Mouse (Mus musculus) cortical plate, adult 2 months (tissue): ENCODE measurements around the gene Tmsb15b2. TPM values are rescaled to one million over a fixed set of nuclear protein-coding genes. Genes with fewer than 3 reads are reported as not detected.
"Not testable (repeated sequence)": the region's sequence is repeated elsewhere in the genome, so short reads cannot be mapped to it uniquely, and the experiment has no call there.

Source experiments
- H3K27ac ChIP-seq: fragments of 200-500 bp; 2 replicates; pipeline ENCODE4 v1.5.1; 2012; ENCODE audit warnings: low read length, control low read depth, inconsistent platforms; ENCODE audit not compliant: insufficient read depth
- H3K4me1 ChIP-seq: fragments of 200-500 bp; 2 replicates; pipeline ENCODE4 v1.6.1; 2011; ENCODE audit warnings: low read length; ENCODE audit not compliant: control insufficient read depth, insufficient read depth
- H3K4me3 ChIP-seq: fragments of 200-500 bp; 2 replicates; pipeline ENCODE4 v1.5.1; 2011; ENCODE audit warnings: mild to moderate bottlenecking, low read length, control low read depth; ENCODE audit not compliant: insufficient read depth
- CTCF ChIP-seq: fragments of 200-500 bp; IDR thresholded peaks from 2 replicates; pipeline ENCODE4 v1.5.1; 2011; ENCODE audit warnings: mild to moderate bottlenecking, control low read depth, low read length; ENCODE audit not compliant: insufficient read depth; ENCODE audit errors: extremely low read depth
- POLR2A ChIP-seq: fragments of 200-500 bp; IDR thresholded peaks from 2 replicates; pipeline ENCODE4 v1.6.1; 2011; ENCODE audit warnings: mild to moderate bottlenecking, low read length, control low read depth; ENCODE audit not compliant: insufficient read depth; ENCODE audit errors: extremely low read depth
- polyA plus RNA-seq: library from polyadenylated mRNA; depleted of rRNA; stranded (reverse); fragments of >200 nt; gene quantifications from 2 replicates; pipeline ENCODE4 v1.2.3, GENCODE M21; 2012; rRNA removed

Tmsb15b2 gene
- polyA plus RNA-seq, 1 experiment, result 15.6 TPM

- Histone ChIP-seq H3K4me1 (no peaks in the 10 kb centered on the region), H3K27ac (no peak overlapping the region)
- TF ChIP-seq CTCF (no peak), POLR2A (no peak)
Measured at GRCm38 (mm10) chrX:136986039-136986438, 10.7 kb upstream of the Tmsb15b2 start.

GRCm38 (mm10) chrX:136978616-136979015 is 3.3 kb upstream of the Tmsb15b2 start:
- TF ChIP-seq POLR2A (no peak), CTCF (peak; percentile 58)

More at GRCm38 (mm10) chrX:136986039-136986438, 10.7 kb upstream of the Tmsb15b2 start:
- no peak overlapping the region for H3K4me3 ChIP-seq

GRCm38 (mm10) chrX:136976424-136977084 is 1.3 kb upstream of the Tmsb15b2 start, which contains the start of the genes Tmsb15l and Tmsb15b1:
Gene Tmsb15l (minus strand): TSS chrX:136976869.
Gene Tmsb15b1 (minus strand): TSS chrX:136976874.
- TF ChIP-seq POLR2A (peak; percentile 59; the same call in 1 of the 2 replicates), CTCF (no peak)
- Histone ChIP-seq H3K4me1 (no peaks in the 10 kb centered on the region), H3K27ac (no peak within 1 kb of the TSS), H3K4me3 (peak within 1 kb of the TSS; percentile 79)

More at GRCm38 (mm10) chrX:136978616-136979015, 3.3 kb upstream of the Tmsb15b2 start:
- Histone ChIP-seq H3K4me1 (no peaks in the 10 kb centered on the region), H3K4me3 (no peak overlapping the region), H3K27ac (no peak overlapping the region)

DNA sequence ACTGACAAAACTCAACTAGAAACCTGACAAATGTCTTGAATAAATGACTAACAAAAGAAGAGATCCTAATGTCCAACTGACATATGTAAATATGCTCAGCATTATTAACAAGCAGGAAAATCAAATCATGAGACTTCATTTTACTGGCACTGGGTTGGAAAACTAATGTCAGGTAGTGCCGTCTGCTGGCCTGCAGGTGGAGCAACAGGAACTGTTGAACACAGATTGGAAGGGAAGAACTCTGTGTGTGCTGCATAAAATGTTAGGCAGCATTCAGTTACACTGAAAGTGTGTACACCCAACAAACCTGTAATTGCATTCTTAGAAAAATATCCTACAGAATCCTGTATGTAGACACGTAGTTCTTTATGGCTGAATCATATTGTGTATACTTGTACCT is 15.6 kb downstream of the Tmsb15b2 start:
- H3K4me1 ChIP-seq, result no peaks in the 10 kb centered on the region
- TF ChIP-seq POLR2A (no peak), CTCF (peak; percentile 41)
- H3K27ac ChIP-seq, result no peak overlapping the region
- H3K4me3 ChIP-seq, result no peak overlapping the region

DNA sequence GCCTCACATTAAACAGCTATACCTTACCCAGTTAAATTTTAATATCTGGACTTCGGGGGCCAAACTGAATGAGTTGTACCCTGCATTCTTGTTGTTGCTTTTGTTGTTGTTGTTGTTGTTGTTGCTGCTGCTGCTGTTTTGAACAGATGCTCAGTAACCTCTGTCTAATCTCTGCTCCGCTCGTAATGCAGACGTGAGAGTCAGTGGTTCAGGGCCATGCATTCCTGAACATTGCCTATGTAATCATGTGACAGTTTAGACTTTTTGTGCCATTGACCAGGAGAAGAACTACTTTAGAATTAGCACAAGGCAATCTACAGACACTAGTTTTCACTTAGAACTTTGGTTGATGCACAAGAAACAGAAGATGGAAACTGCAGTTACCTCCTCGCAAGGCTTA is 17.0 kb downstream of the Tmsb15b2 start:
- not testable (repeated sequence) for H3K27ac ChIP-seq, H3K4me1 ChIP-seq
- H3K4me3 ChIP-seq, result 0 out of 2 replicates have a peak overlapping the region, but pooled peaks have one; percentile 49

DNA sequence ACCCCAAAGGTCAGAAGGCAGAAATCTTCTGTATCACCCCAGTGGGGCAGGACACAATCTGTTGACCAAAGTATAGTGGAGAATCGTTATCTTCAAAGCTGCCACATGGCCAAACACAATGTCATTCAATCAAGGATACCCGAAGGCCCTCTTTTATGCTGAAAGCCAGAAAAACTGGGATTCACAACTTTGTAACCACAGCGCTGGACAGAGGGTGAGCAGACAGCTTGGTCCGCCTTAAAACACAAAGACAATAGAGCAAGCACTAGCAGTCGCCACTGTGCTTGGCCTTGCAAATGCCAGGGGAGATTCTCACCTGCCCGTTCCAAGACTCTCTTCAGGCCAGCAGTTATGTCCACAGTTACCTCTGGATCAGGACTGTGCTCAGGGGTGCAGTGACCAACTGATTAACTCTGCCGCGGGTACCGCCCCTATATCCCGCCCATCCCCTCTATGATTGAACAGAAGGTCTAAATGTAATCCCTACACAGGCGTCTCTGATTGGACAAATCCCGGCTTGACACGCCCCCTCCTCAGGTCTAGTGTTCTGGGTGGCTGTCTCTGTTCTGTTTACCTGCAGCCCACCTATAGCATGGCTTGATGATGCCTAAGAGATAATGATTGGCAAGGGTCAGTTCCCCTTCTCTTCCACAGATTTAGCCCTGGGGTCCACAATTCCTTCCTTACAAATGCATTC is 17.6 kb downstream of the Tmsb15b2 start:
- H3K4me3 ChIP-seq, result peak overlapping the region; percentile 49
- not testable (repeated sequence) for H3K27ac ChIP-seq, H3K4me1 ChIP-seq

GRCm38 (mm10) chrX:136937985-136938384 is 37.3 kb downstream of the Tmsb15b2 start:
- Histone ChIP-seq H3K4me3 (no peak overlapping the region), H3K4me1 (no peaks in the 10 kb centered on the region), H3K27ac (no peak overlapping the region)
- TF ChIP-seq POLR2A, result no peak
- TF ChIP-seq CTCF, result no peak

- H3K4me1 ChIP-seq, result no peaks in the 10 kb centered on the region
- H3K27ac ChIP-seq, result no peak within 1 kb of the TSS
- no peak within 1 kb of the TSS for H3K4me3 ChIP-seq
- TF ChIP-seq POLR2A, result no peak
- no peak for TF ChIP-seq CTCF
Measured at GRCm38 (mm10) chrX:136927031-136927430, 48.3 kb downstream of the Tmsb15b2 start, which contains the start of gene H2bfm. Gene H2bfm (plus strand): TSS chrX:136927325.

- Histone ChIP-seq H3K4me1 (no peaks in the 10 kb centered on the region), H3K4me3 (no peak overlapping the region), H3K27ac (no peak overlapping the region)
- TF ChIP-seq CTCF, result no peak
- no peak for TF ChIP-seq POLR2A
Measured at GRCm38 (mm10) chrX:136925863-136926262, 49.4 kb downstream of the Tmsb15b2 start.

Other genes with a start within 250 kb of the Tmsb15b2 start
- 242 and 259 TPM in 2 replicates for gene Morf4l2, start 231.8 kb downstream of the Tmsb15b2 start, polyA plus RNA-seq
- gene Glra4, start 195.4 kb downstream of the Tmsb15b2 start, polyA plus RNA-seq, result 0.08 and 0.19 TPM in 2 replicates
- 1,304 and 1,728 TPM in 2 replicates for gene Plp1, start 152.8 kb downstream of the Tmsb15b2 start, polyA plus RNA-seq
- gene Rab9b, start 106.7 kb downstream of the Tmsb15b2 start, polyA plus RNA-seq, result 9.1 and 10.0 TPM in 2 replicates
- gene H2bfm, start 48.2 kb downstream of the Tmsb15b2 start, polyA plus RNA-seq, result not detected in 2 replicates
- 6.3 and 6.8 TPM in 2 replicates for gene Tmsb15l, start 1.4 kb upstream of the Tmsb15b2 start, polyA plus RNA-seq
- gene Tmsb15b1, start 1.4 kb upstream of the Tmsb15b2 start, polyA plus RNA-seq, result 11.1 and 12.1 TPM in 2 replicates
- 239 and 250 TPM in 2 replicates for gene Zcchc18, start 17.7 kb upstream of the Tmsb15b2 start, polyA plus RNA-seq
- 20.7 and 21.0 TPM in 2 replicates for gene Slc25a53, start 62.8 kb upstream of the Tmsb15b2 start, polyA plus RNA-seq
- 3.0 and 3.1 TPM in 2 replicates for gene Fam199x, start 74.1 kb upstream of the Tmsb15b2 start, polyA plus RNA-seq
- not detected in 2 replicates for gene Esx1, start 146.6 kb upstream of the Tmsb15b2 start, polyA plus RNA-seq